Mouse (Mus musculus) megakaryocyte, adult 5-6 weeks (primary cell): ENCODE measurements at regions not wholly inside any gene's neighbourhood (a gene's known extent, or its start where the extent isn't known, plus 50 kb on each side); places are given as distances from the start of the nearest gene placed in this dataset.

ENCODE experiments used
- ATAC-seq: 2 replicates; pipeline ENCODE4 v1.8.0; 2016; ENCODE audit warnings: mild to moderate bottlenecking, inconsistent platforms; ENCODE audit not compliant: poor library complexity, severe bottlenecking

DNA sequence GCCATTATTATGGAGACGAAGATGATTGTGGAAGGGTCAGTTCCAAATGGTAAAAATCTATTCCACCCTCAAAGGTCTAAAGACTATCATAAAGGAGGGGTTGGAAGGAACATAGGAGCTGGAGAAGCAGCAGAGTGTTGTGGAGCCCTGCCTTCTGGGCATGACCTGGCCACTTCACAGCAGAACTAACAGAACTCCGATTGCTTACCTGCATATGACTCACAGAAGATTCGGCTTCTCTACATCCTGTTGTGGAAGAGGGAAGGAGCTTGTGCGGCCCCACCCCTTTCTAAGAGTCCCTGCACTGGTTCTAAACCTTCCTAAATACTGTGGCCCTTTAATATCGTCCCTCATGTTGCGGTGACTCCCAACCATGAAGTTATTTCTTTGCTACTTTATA is 362.7 kb downstream of the Samd5 start:
- ATAC-seq = no peak

DNA sequence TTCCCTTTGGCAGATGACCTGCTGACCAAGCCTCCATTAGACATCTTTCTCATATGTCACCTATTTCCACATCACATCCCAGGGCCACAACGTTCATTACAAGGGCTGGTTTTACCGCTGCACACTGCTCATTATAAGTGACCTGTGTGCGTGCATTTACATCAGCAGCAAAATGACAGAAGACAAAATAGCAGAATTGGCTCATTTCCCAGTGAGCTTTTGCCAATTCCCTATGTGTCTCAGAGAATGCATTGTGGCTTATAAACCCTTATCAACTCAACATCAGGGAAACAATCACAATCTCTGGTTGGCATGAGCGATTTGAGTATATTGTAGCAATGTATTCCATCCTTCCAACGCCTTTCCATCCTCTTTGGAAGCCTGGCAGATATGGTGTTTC is 364.7 kb downstream of the Samd5 start:
- no peak for ATAC-seq

DNA sequence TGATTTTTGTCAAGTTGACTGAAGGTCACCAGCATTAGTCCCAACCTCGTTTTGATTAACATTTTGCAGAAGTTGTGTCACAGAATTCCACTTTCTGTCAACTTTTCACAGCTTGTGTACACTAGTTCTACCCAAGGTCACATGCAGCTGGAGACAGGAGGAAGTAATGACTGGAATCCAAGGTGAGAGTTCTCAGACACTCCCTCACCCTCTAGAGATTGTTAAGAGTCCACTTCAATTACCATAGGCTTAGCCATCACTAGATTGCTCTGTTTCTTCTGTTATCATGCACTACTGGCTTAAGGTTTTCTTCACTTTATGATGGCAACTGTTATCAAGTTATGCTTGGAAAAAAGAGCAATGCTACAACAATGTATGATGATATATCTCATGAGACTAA is 379.0 kb downstream of the Samd5 start:
- ATAC-seq = no peak

DNA sequence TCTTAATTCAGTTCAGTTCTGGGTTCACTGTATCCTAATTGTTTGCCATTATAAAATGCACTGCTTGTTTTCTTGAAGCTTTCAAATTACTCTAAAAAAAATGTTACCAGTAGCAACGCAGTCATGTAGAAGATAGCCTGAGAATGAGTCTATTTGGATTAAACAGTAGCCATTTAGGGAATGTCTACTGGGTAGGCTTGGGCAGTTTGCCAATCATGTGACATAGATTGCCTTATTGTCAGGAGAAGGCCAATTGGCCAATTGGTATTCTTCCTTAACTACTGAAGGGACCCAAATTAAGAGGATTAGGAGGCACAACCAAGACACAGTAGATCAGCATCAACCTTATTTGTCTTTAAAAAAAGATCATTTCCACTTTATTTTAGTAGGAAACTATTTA is 379.7 kb downstream of the Samd5 start:
- ATAC-seq = no peak

DNA sequence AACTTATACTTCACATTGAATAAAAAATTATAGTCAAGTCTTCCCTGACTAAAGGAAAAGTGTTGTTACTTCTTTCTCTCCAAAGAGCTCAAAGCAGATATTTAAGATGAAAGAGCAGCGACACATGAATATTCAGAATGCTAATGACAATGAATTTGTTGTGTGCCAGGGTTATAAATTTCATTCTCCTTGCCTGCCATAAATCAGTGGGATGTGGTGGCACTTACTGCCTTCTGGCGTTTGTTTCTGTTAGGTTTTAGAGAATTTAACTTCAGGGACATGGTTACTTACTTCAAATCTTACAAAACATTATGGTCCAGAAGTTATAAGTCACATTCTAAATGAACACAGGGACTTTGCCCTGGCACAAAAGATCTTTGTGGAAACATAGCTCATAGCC is 380.4 kb downstream of the Samd5 start:
- no peak for ATAC-seq

DNA sequence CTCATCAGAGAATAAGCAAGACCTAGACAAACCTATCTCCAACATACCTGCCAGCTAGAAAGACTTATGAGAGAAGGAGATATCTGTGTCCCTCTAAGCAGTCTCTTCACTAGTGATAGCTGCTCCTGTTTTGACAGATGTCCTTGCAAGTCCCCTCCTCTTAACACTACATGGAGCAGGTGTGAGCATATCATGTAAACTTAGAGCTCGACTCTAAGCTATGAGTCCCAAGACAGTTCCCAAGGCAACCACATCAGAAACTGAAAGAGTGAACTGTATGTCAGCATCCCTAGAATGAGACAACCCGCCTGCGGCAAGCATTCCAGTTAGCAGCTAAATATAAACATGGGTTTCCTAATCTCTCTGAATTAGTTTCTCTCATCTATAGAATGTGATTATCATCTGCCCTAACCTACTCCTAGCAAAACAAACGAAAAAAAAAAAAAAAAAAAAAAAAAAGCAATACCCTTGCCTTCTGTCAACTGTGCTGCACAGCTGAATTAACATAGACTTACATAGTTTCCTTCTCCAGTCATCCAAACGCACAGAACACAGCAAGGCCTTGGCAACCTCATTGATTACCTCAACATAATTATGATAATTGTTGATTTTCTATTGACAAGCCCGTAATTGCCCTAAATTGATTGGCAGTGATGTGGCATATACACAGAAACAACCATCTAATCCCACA is 383.4 kb downstream of the Samd5 start:
- ATAC-seq = no peak

DNA sequence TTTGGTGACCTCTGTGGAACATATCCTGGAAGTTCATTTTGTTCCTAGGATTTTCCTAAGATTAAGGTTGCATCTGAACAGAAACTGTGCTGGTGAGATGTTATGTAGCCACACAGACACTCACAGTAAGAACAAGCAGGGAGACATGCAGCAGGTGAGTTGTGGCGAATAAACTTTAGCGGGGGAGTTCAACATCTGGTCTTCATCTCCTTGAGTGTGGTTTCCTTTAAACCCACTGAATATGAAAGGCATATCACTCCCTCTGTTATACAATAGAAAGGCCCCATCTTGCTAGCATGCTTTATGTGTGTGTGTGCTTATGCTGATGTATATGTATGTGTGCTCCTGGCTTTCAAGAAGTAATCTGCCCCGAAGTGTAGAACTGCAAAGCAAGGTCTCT is 387.1 kb upstream of the Sash1 start:
- ATAC-seq = no peak

DNA sequence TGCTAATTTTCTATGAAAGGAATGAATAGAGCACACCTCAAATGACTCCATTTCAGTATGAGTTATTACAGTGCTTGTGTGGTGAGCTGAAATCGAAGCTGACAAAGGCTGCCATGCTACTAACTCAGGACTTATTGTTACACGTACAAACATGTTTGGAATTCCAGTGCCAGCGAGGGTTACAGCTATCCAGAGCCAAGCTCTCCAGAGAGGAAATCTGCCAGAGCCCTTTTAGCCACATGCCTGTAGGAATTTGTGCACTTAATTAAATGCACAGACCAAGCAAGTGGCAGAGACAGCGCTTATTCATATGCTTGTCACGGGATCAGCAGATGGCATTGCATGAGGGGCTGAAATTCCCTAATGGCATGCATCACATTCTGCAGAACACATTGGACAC is 386.4 kb upstream of the Sash1 start:
- no peak for ATAC-seq

DNA sequence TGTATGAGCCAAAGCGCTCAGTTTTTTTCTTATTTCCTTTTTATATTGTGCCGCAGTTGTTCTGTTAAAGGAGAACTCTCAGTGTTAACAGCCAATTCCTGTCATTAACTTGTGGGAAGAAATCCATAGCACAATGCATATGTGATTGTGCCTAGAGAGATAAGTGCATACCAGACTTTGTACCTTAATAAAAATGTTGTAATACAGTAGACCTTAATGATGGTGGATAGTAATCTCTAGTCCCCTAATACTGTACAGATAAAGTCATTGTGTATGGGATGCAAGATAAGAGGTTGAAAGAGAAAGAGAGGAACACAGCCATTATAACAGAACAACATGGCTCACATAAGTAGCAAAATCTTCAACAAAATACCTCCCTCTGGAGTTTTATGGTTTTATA is 379.7 kb upstream of the Sash1 start:
- ATAC-seq = no peak

DNA sequence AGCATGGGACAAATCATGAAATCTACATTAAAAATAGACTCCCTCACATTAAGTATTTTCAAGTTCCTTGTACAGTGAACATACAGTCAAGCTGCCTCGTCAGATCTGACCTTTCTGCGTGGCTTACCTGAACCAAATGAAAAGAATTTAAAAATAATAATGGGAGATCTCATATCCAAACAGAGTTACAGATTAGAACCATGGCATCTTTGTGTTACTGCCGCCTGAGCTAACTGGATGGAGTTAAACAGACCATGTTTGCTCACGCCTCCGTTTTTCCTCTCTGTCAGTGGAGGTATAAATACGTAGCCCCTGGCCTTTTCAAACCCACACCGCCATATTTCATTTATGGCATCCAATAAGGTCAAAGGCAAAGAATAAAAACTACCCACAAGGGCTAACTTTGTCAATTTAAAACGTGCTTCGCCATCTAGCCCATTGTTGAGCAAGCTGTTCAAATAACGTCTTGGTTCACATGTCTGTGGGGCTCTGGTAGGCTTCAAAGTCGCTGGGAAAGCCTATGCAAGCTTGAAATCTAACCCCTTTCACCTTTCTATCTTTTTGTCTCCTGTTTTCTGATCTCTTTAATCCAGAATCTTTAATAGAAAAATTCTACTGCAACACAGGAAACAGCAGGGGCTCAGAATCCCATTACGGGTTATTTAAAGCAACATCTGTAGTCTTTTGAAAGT is 378.6 kb upstream of the Sash1 start:
- ATAC-seq = no peak

DNA sequence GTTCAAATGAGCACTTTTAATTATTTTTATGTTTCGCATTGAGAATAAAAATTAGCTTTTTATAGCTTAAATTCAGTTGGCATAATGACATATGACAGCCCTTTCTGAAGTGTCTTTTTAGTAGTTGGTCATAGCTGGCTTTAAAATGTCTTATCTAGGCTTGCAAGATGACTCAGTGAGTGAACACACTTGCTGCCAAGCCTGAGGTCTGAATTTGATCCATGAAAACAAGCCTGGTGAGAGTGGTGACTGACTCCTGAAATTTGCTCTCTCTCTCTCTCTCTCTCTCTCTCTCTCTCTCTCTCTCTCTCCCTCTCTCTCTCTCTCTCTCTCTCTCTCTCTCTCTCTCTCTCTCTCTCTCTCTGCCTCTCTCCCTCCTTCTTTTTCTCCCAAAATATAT is 372.8 kb upstream of the Sash1 start:
- no peak for ATAC-seq

DNA sequence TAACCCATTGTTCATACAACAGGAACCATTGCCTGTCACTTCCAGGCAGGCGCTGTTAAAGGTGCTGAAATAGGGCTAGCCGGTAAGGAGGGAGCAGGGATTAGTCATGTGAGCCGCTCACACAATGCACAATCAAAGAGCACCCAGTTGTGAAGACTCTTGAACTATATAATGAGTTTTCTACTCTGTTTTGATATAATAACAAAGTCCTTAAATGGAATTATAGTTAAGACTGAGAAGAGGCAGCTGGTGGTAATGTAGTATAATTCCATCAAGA is 367.0 kb upstream of the Sash1 start:
- no peak for ATAC-seq

DNA sequence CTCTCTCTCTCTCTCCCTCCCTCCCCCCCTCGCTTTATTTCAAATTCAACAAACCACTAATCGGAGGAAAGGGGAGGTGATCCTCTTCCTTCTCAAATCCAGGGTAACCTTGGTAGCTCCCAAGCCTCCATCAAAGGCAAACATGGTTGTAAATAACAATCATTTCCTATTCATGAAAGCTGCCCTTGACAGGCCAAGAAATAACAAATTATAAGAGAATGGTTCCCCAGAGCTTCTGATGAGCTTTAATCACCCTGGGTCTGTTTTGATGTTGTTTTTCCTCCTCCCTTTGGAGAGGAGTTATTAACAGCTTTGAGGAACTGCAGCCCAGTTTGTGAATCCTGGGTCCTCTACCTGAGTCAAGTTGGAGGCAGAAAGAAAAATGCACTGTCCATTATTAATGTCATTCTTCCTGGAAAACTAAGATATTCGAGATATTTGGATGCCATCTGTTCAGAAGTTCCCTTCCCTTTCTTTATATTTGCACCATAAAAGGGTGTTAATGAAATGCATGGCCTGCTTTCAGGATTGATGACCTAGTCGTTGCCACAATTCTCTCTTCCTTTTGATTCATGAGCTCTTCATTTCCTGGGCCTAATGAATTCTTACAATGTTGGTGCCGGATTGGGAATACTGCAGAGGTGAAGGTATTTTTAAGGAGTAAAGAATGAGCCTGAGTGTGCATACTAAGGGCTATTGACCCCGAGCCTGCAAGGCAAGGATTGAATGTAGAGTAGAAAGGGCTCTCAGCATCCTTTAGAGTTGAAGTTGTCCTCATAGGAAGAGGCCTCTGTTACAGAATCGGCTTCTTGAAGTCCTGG is 366.5 kb upstream of the Sash1 start:
- ATAC-seq = no peak

DNA sequence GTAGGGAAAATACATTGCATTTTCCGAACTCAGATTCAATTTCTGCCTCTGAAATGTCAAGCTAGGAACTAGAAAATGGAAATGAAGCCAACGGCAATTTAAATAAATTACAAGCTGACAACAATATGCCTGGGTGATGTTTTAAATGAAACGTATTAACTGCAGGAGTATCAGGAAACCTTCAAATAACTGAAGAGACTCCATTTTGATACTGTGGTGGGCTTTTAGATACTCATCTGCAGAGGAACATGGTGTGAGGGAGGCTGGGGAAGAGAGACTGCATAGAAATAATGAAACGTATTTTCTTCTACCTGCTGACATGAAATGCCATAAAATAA is 357.4 kb upstream of the Sash1 start:
- no peak for ATAC-seq

DNA sequence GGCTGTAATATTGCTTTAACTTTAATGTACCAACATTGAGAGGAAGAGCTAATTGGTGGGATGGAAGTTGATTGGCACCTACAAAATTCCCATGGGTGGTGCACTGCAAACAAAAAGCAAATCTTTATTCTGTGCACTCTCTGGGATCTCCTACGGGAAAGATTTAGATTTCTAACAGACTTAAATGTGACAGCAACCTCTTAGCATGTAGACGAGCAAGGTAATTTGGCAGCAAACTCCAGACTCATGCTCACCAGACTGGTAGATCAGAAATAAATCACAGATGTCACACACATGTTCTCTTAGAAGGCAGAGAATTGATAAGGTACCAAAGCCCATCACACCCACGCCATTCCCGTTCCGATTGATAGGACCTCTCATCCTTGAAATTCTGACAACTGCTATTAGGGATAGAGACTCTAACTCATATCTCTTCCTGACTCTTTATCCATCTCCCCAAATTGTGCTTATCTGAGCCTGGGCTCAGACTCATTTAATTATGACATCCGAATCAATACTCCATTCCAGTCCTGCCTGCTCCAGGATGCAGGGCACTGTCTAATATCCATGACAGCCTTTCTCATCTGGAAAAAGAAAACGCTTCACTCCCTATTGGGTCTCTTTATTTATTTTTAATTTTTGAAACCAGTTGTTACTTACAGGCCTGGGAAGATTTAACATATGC is 356.9 kb upstream of the Sash1 start:
- ATAC-seq = no peak

DNA sequence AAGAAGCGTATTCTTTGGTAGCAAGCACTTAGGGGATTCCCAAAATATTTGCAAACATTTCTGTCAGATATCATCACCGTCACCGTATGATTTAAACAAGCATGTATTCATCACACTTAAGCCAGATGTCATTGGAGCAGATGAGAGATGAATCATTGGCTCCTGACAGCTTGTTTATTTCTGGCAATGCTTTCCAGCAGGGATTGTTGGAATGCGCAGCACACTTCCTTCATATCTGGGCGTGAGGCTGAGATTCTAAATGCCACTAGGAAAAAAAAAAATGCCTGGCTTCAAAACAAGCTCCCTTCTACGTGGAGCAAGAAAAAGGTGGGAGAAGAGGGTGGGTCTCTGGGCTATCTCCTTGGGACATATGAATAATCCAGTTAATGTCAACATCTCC is 354.1 kb upstream of the Sash1 start:
- ATAC-seq = no peak

DNA sequence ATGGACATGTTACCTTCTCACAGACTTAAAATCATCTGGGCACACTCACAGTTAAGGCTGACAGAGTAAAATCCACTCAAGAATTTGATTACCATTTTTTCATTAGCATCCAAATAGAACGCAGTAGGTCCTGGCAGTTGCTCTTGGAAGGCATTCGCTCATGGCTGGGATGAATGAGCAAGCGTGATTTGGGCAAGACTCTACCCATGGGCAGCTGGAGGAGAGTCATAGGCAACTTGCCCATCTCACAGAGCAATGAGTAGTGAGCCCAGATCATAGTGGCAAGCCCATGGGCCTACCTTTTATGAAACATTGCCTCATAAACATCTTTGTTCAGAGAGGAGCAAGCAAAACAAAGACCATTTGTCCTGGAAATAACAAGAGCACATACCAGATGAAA is 345.9 kb upstream of the Sash1 start:
- no peak for ATAC-seq

DNA sequence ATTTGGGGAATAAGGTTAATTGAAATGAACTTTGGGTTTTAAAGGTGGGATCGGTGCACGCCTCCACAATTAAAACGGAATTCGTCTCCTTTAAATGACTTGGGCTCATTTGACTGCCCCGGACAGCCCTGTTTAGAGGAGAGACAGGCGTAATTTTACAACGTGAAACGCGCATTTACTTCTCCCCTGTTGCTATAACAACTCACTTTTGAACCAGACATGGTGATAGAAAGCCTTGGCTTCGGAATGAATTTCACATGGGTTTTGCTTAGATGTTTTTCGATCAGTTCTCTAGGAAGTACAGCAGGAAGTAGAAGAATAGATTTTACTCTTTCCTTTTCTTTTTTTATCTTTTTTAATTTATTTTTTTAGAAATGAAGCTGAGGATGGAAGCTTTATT is 343.2 kb upstream of the Sash1 start:
- ATAC-seq = no peak

DNA sequence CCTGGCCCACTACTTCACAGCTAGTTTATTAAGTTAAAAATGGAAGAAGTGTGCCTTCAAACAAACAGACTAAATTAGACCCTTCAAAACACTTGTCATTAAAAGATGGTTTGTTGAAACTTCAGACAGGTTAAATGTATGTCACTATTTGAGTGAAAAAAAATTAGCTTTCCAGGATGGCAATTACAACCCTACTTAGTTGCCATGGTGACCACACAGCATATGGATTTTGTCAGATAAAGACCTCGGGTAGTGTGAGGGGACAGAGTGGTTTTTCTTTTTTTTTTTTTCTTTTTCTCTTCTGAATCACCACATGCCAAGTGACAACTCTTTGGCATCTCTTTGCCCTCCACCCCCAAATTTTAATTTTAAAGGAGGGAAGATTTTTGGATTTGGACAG is 341.5 kb upstream of the Sash1 start:
- ATAC-seq = no peak

DNA sequence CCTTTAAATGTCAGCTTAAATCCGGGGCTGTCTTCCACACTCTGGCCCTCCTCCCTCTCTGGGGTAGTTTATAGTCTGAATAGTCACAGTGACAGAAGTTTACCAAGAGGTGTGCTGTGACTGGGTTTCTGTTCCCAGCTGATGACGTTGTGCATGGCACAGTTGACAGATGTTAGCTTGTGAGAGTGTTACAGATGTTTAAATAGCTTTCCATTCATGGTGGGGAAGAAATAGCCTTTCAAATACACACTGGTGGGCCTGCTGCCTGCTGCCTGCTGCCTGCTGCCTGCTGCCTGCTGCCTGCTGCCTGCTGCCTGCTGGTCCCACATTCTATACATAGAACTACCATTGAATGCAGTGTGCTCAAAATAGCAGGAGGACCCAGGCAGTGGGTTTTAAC is 324.8 kb upstream of the Sash1 start:
- no peak for ATAC-seq

DNA sequence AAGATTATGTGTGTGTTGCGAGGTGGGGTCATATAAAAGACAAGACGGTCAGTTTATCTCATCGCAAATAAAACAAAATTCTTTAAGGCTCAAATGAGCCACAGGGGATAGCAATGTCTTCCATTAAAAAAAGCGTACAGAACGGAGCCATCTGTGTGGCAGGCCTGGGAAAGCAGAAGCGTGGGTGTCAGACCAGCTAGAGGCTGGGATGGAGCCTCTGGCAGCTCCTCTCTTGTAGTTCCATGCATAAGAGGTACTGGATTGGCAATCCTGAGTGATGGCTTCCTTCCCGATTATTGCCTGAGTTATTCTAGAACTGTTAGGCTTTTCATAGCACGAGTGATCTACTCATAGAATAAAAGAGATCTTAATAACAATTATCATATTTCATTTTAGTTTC is 318.2 kb upstream of the Sash1 start:
- ATAC-seq = no peak

DNA sequence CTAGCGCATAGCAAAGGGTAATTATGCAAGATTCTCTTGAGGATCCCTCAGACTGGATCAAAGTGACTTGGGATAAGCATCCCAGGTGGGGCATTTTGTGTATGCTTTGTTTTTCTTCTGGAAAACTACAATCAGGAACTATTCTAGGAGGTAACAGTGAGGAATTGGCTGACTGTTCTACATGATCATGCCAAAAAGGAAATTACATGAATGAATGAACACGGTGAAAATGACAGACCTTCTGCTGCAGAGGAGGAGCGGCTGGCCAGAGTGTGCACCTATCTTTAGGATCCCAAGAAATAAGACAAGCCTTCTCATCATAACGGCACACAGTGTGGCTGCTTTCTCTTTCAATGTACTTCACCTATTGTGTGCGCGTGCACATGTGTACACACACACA is 317.5 kb upstream of the Sash1 start:
- ATAC-seq = no peak
